Mouse (Mus musculus): ENCODE data around the gene Rtl10.

DNA sequence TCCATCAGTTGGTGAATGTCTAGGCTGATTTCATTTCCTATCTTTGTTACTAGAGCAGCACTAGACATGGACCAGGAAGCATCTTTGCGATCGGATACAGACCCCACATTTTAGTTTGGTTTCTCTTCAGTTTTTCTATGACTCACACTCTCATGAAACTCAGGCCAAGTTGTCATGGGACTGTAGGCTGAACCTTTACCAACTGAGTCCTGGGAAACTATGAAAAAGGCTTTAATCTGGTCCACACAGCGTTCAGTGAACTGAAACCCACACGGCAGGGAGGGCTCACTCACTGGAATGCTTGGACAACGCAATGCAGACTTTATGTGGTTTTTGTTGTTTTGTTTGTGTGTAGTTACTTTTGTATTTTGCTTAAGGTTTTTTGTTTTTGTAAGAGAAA lies 30.0 kb downstream of the Rtl10 start:
- no peak for TF ChIP-seq CTCF (IDR thresholded peaks at IDR 0.05; ENCODE audit: low read depth, low read length)
- no peak for TF ChIP-seq POLR2A (IDR thresholded peaks at IDR 0.05; ENCODE audit: extremely low read depth, insufficient read depth, low read length)

Measured in liver, adult 2 months (tissue).